Mouse (Mus musculus): ENCODE measurements around the gene Lman1l. TPM values are rescaled to one million over a fixed set of nuclear protein-coding genes. Genes with fewer than 3 reads are reported as not detected.

Lman1l gene
- polyA plus RNA-seq, 1 experiment: not detected

DNA sequence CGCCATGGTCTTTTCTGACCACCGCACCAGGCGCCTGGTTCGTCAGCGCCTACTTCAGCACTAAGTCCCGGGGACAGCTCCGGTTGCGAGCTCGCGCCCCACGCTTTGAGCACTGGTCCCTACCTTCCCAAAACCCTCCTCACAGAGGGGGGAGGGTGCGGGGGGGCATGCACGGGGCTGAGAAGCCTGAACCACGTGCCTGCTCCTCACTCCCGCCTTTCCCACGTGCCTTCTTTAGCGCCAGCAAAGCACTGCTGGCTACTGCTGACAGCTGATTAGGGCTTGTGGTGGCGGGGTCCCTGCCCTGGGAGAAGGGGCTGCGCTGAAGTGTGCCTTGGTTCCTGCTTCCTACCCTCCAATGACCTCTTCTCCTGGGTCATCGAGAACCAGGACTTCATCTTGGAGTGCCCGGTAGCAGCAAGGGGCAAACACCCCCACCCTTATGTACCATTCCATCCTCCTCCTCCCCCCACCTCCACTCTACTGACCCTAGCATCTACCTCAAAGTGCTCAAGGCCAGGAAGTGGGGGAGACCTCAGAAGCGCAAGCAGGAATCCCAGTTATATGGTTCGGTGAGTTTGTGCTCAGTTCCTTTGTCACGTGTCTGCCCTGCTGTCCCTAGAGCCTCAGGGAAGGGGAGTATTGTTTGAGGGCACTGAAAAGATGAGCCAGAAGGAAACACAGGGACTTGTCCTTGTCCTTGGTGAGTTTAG is 14.3 kb downstream of the Lman1l start, which contains the start of gene Cplx3:
TSS of gene Cplx3 (minus strand) at position 143 of the 713 bp plus-strand sequence.
- H3K27me3 ChIP-seq (replicated peaks): peaks cover 84% of the 10 kb centered on the region

GRCm38 (mm10) chr9:57605503-57605902 is 15.1 kb downstream of the Lman1l start:
- H3K4me3 ChIP-seq (replicated peaks): no peak overlapping the region
- H3K27me3 ChIP-seq (replicated peaks): peaks cover 79% of the 10 kb centered on the region
- peaks cover 41% of the 10 kb centered on the region for H3K4me1 ChIP-seq

More for the DNA sequence above, 14.3 kb downstream of the Lman1l start, which contains the start of gene Cplx3:
- Histone ChIP-seq H3K36me3 (replicated peaks; ENCODE audit: low read length) (no peaks in the 10 kb centered on the region), H3K4me3 (replicated peaks) (no peak within 1 kb of the TSS), H3K9me3 (no peaks in the 10 kb centered on the region), H3K4me1 (peaks cover 39% of the 10 kb centered on the region)
- TF ChIP-seq FLI1 (IDR thresholded peaks at IDR 0.05; ENCODE audit: low read length) (no peak), GATA1 (IDR thresholded peaks at IDR 0.05; ENCODE audit: borderline replicate concordance, low read length) (no peak)

GRCm38 (mm10) chr9:57604875-57605274 is 15.7 kb downstream of the Lman1l start:
- H3K27me3 ChIP-seq (replicated peaks): peaks cover 74% of the 10 kb centered on the region
- H3K9me3 ChIP-seq: no peaks in the 10 kb centered on the region
- no peak for TF ChIP-seq FLI1 (IDR thresholded peaks at IDR 0.05; ENCODE audit: low read length)
- TF ChIP-seq GATA1 (IDR thresholded peaks at IDR 0.05; ENCODE audit: borderline replicate concordance, low read length): no peak
- H3K4me3 ChIP-seq (replicated peaks): no peak overlapping the region
- H3K4me1 ChIP-seq: peaks cover 41% of the 10 kb centered on the region
- H3K36me3 ChIP-seq (replicated peaks; ENCODE audit: low read length): no peaks in the 10 kb centered on the region

More at GRCm38 (mm10) chr9:57605503-57605902, 15.1 kb downstream of the Lman1l start:
- H3K36me3 ChIP-seq (replicated peaks; ENCODE audit: low read length): no peaks in the 10 kb centered on the region
- TF ChIP-seq GATA1 (IDR thresholded peaks at IDR 0.05; ENCODE audit: borderline replicate concordance, low read length): no peak
- TF ChIP-seq FLI1 (IDR thresholded peaks at IDR 0.05; ENCODE audit: low read length): no peak
- H3K9me3 ChIP-seq: no peaks in the 10 kb centered on the region

- TF ChIP-seq FLI1 (IDR thresholded peaks at IDR 0.05; ENCODE audit: low read length) (no peak), GATA1 (IDR thresholded peaks at IDR 0.05; ENCODE audit: borderline replicate concordance, low read length) (no peak)
- H3K36me3 ChIP-seq (replicated peaks; ENCODE audit: low read length): peaks cover 8% of the 10 kb centered on the region
- H3K4me3 ChIP-seq (replicated peaks): no peak overlapping the region
- peaks cover 64% of the 10 kb centered on the region for H3K27me3 ChIP-seq (replicated peaks)
- no peaks in the 10 kb centered on the region for H3K9me3 ChIP-seq
- H3K4me1 ChIP-seq: peaks cover 62% of the 10 kb centered on the region
These were observed 18.5 kb downstream of the Lman1l start for GRCm38 (mm10) chr9:57602098-57602497.

- H3K9me3 ChIP-seq: no peaks in the 10 kb centered on the region
- H3K4me3 ChIP-seq (replicated peaks): no peak overlapping the region
- H3K4me1 ChIP-seq: peaks cover 67% of the 10 kb centered on the region
- no peak for TF ChIP-seq FLI1 (IDR thresholded peaks at IDR 0.05; ENCODE audit: low read length)
- no peak for TF ChIP-seq GATA1 (IDR thresholded peaks at IDR 0.05; ENCODE audit: borderline replicate concordance, low read length)
- peaks cover 16% of the 10 kb centered on the region for H3K36me3 ChIP-seq (replicated peaks; ENCODE audit: low read length)
- peaks cover 56% of the 10 kb centered on the region for H3K27me3 ChIP-seq (replicated peaks)
These were observed 19.2 kb downstream of the Lman1l start for GRCm38 (mm10) chr9:57601353-57601706.

- Histone ChIP-seq H3K27me3 (replicated peaks) (peaks cover 51% of the 10 kb centered on the region), H3K36me3 (replicated peaks; ENCODE audit: low read length) (peaks cover 20% of the 10 kb centered on the region), H3K4me3 (replicated peaks) (peak overlapping the region; percentile 79), H3K9me3 (no peaks in the 10 kb centered on the region), H3K4me1 (peaks cover 64% of the 10 kb centered on the region)
- TF ChIP-seq GATA1 (IDR thresholded peaks at IDR 0.05; ENCODE audit: borderline replicate concordance, low read length) (no peak), FLI1 (IDR thresholded peaks at IDR 0.05; ENCODE audit: low read length) (no peak)
These were observed 19.8 kb downstream of the Lman1l start for GRCm38 (mm10) chr9:57600620-57601352.

- Histone ChIP-seq H3K4me1 (peaks cover 69% of the 10 kb centered on the region), H3K36me3 (replicated peaks; ENCODE audit: low read length) (peaks cover 37% of the 10 kb centered on the region), H3K27me3 (replicated peaks) (peaks cover 33% of the 10 kb centered on the region), H3K4me3 (replicated peaks) (peak overlapping the region; percentile 11), H3K9me3 (no peaks in the 10 kb centered on the region)
- no peak for TF ChIP-seq GATA1 (IDR thresholded peaks at IDR 0.05; ENCODE audit: borderline replicate concordance, low read length)
- no peak for TF ChIP-seq FLI1 (IDR thresholded peaks at IDR 0.05; ENCODE audit: low read length)
These were observed 21.6 kb downstream of the Lman1l start for GRCm38 (mm10) chr9:57598851-57599563.

GRCm38 (mm10) chr9:57597929-57598382 is 22.6 kb downstream of the Lman1l start:
- no peak for TF ChIP-seq GATA1 (IDR thresholded peaks at IDR 0.05; ENCODE audit: borderline replicate concordance, low read length)
- no peak for TF ChIP-seq FLI1 (IDR thresholded peaks at IDR 0.05; ENCODE audit: low read length)
- Histone ChIP-seq H3K27me3 (replicated peaks) (peaks cover 24% of the 10 kb centered on the region), H3K4me3 (replicated peaks) (no peak overlapping the region), H3K4me1 (peaks cover 79% of the 10 kb centered on the region), H3K9me3 (no peaks in the 10 kb centered on the region), H3K36me3 (replicated peaks; ENCODE audit: low read length) (peaks cover 48% of the 10 kb centered on the region)

DNA sequence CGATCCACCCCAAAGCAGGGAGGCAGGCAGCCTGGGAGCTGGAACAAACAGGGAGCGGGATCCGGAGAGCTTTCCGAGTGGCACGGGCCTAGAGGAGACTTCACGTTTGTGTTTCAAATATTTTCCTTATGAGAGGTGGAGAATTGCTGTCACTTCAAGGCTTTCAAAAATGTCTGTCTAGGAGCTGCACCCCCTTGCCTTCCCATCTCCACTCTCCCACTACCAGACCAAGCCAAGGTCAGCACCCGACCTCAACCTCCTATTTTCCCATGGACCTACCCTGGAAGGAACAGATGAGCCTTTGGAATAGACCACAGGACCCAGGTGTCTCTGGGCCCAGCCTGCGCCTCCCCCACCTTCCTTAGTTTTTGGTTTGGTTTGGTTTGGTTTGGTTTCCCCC is 23.3 kb downstream of the Lman1l start:
- H3K4me3 ChIP-seq (replicated peaks): no peak overlapping the region
- peaks cover 55% of the 10 kb centered on the region for H3K36me3 ChIP-seq (replicated peaks; ENCODE audit: low read length)
- peaks cover 84% of the 10 kb centered on the region for H3K4me1 ChIP-seq
- H3K9me3 ChIP-seq: no peaks in the 10 kb centered on the region
- peaks cover 18% of the 10 kb centered on the region for H3K27me3 ChIP-seq (replicated peaks)
- TF ChIP-seq GATA1 (IDR thresholded peaks at IDR 0.05; ENCODE audit: borderline replicate concordance, low read length) (no peak), FLI1 (IDR thresholded peaks at IDR 0.05; ENCODE audit: low read length) (no peak)
